In genomic region chr2:117804686-117805085, GRCm38 (mm10) we compare ENCODE assay signal across 22 mouse cellular contexts.
DNase-seq lines count a peak whose midpoint lies in the region; ATAC-seq and TF ChIP-seq lines count a peak whose summit lies in the region.
"Had no signal": no experiment of that assay in that cellular context is flagged by ENCODE, and none has a peak within 500 bp of the region (broad histone marks: within the 10 kb centered on the region; RNA-seq: fewer than 3 reads in every experiment).

No protein-coding gene starts in this region.

- H3K4me1 ChIP-seq in kidney, postnatal 0 days (replicated peaks; ENCODE audit: insufficient read depth, low read length): no peaks in the 10 kb centered on the region
- H3K4me1 ChIP-seq in lung, postnatal 0 days (ENCODE audit: insufficient read depth, low read depth, low read length): peaks cover 4% of the 10 kb centered on the region
- H3K4me1 ChIP-seq in embryonic fibroblast, embryonic 13.5 days (ENCODE audit: control insufficient read depth, insufficient read depth, low read length): peaks cover 12% of the 10 kb centered on the region
- no peaks in the 10 kb centered on the region for H3K4me1 ChIP-seq in limb, embryonic 10.5 days
- H3K4me1 ChIP-seq: forebrain, embryonic 12.5 days; heart, embryonic 15.5 days; hindbrain, embryonic 13.5 days had no signal

- TF ChIP-seq EP300 in lung, postnatal 0 days (IDR thresholded peaks at IDR 0.05): no peak

- TF ChIP-seq CTCF in kidney, postnatal 0 days (IDR thresholded peaks at IDR 0.05; ENCODE audit: low read depth): no peak
- no peak for TF ChIP-seq CTCF in lung, postnatal 0 days (IDR thresholded peaks at IDR 0.05)
- no peak for TF ChIP-seq CTCF in embryonic fibroblast, embryonic 13.5 days (IDR thresholded peaks at IDR 0.05; ENCODE audit: borderline replicate concordance, insufficient read depth, low read length)

- ATAC-seq in kidney, postnatal 0 days (replicated peaks; ENCODE audit: low FRiP score, low read depth): no peak
- ATAC-seq in lung, postnatal 0 days: no peak
- ATAC-seq: forebrain, embryonic 16.5 days; hindbrain, postnatal 0 days had no signal

- no peak overlapping the region for H3K27ac ChIP-seq in kidney, postnatal 0 days
- no peak overlapping the region for H3K27ac ChIP-seq in lung, postnatal 0 days (ENCODE audit: low read length)
- peak overlapping the region; percentile 92 for H3K27ac ChIP-seq in embryonic fibroblast, embryonic 13.5 days (ENCODE audit: insufficient read depth, low read length)
- no peak overlapping the region for H3K27ac ChIP-seq in limb, embryonic 10.5 days
- H3K27ac ChIP-seq: embryonic facial prominence, embryonic 13.5 days; forebrain, embryonic 12.5 days; heart, adult 2 months; heart, embryonic 15.5 days; hindbrain, embryonic 13.5 days; hindbrain, postnatal 0 days had no signal

- peak; percentile 47 for DNase-seq in kidney, postnatal 0 days (ENCODE audit: low spot score)
- DNase-seq in kidney, adult 9 months: no peak
- DNase-seq in lung, postnatal 0 days (ENCODE audit: low spot score): peak; percentile 17
- DNase-seq in lung, postnatal 25 days (ENCODE audit: low spot score): no peak
- peak; percentile 79 for DNase-seq in Muller cell, postnatal 12 days (ENCODE audit: inconsistent ontology term)
- DNase-seq in urinary bladder, postnatal 14 days (ENCODE audit: low spot score): no peak
- DNase-seq in limb, embryonic 10.5 days (ENCODE audit: low spot score): no peak
- DNase-seq: adrenal gland, postnatal 10 days; cerebellum, adult 11-12 months; cerebellum, adult 9-10 months; cerebellum, postnatal 25 days; gastrocnemius, postnatal 14 days; heart, adult 2 months; heart, postnatal 14 days had no signal

- H3K4me3 ChIP-seq in kidney, postnatal 0 days (replicated peaks; ENCODE audit: low read depth, low read length): no peak overlapping the region
- H3K4me3 ChIP-seq in lung, postnatal 0 days (ENCODE audit: low read depth, low read length): no peak overlapping the region
- H3K4me3 ChIP-seq in embryonic fibroblast, embryonic 13.5 days (ENCODE audit: insufficient read depth, low read length): no peak overlapping the region
- H3K4me3 ChIP-seq in limb, embryonic 10.5 days: no peak overlapping the region
- H3K4me3 ChIP-seq: embryonic facial prominence, embryonic 13.5 days; forebrain, embryonic 12.5 days; heart, adult 2 months; heart, embryonic 15.5 days; hindbrain, embryonic 13.5 days had no signal

- no peaks in the 10 kb centered on the region for H3K36me3 ChIP-seq in kidney, postnatal 0 days (ENCODE audit: insufficient read depth, low read length)
- no peaks in the 10 kb centered on the region for H3K36me3 ChIP-seq in lung, postnatal 0 days (ENCODE audit: insufficient read depth, low read length)
- H3K36me3 ChIP-seq in limb, embryonic 10.5 days: no peaks in the 10 kb centered on the region
- H3K36me3 ChIP-seq: embryonic facial prominence, embryonic 13.5 days; forebrain, embryonic 12.5 days; heart, embryonic 15.5 days; hindbrain, embryonic 13.5 days had no signal

- no peak overlapping the region for H3K9ac ChIP-seq in kidney, postnatal 0 days (ENCODE audit: low read depth, low read length)
- no peak overlapping the region for H3K9ac ChIP-seq in lung, postnatal 0 days (replicated peaks; ENCODE audit: low read depth)
- H3K9ac ChIP-seq: embryonic facial prominence, embryonic 13.5 days; forebrain, embryonic 12.5 days; heart, embryonic 15.5 days; hindbrain, embryonic 13.5 days had no signal

- no peak for TF ChIP-seq POLR2A in embryonic fibroblast, embryonic 13.5 days (IDR thresholded peaks at IDR 0.05; ENCODE audit: low read depth, low read length)

- H3K27me3 ChIP-seq in kidney, postnatal 0 days (ENCODE audit: insufficient read depth, low read length): no peaks in the 10 kb centered on the region
- H3K27me3 ChIP-seq in lung, postnatal 0 days (replicated peaks; ENCODE audit: insufficient read depth, low read length): no peaks in the 10 kb centered on the region
- no peaks in the 10 kb centered on the region for H3K27me3 ChIP-seq in limb, embryonic 10.5 days (ENCODE audit: low read depth, poor library complexity, severe bottlenecking)
- H3K27me3 ChIP-seq: embryonic facial prominence, embryonic 13.5 days; forebrain, embryonic 12.5 days; heart, embryonic 15.5 days; hindbrain, embryonic 13.5 days had no signal

- H3K4me2 ChIP-seq in kidney, postnatal 0 days (ENCODE audit: low read length): no peak overlapping the region
- H3K4me2 ChIP-seq in lung, postnatal 0 days (replicated peaks; ENCODE audit: low read depth, low read length): no peak overlapping the region
- H3K4me2 ChIP-seq: embryonic facial prominence, embryonic 13.5 days; forebrain, embryonic 12.5 days; heart, embryonic 11.5 days; heart, embryonic 15.5 days; hindbrain, embryonic 13.5 days had no signal

- no peaks in the 10 kb centered on the region for H3K9me3 ChIP-seq in kidney, postnatal 0 days (replicated peaks; ENCODE audit: low read length)
- H3K9me3 ChIP-seq in lung, postnatal 0 days (ENCODE audit: low read length): no peaks in the 10 kb centered on the region
- H3K9me3 ChIP-seq in limb, embryonic 10.5 days (replicated peaks): no peaks in the 10 kb centered on the region
- H3K9me3 ChIP-seq: embryonic facial prominence, embryonic 13.5 days; forebrain, embryonic 12.5 days; heart, embryonic 15.5 days; hindbrain, embryonic 13.5 days had no signal

Comparison
In these comparisons a context has a peak if more than half of its experiments do, and no peak if none do; other contexts are left out.
1. DNase-seq: peak in kidney, postnatal 0 days (single experiment), lung, postnatal 0 days (single experiment) and Muller cell, postnatal 12 days (single experiment); none in kidney, adult 9 months (single experiment), lung, postnatal 25 days (single experiment), urinary bladder, postnatal 14 days (single experiment) and limb, embryonic 10.5 days (single experiment).